Mouse (Mus musculus): Measurements from ENCODE around the gene Arfrp1. TPM values are rescaled to one million over a fixed set of nuclear protein-coding genes. Genes with fewer than 3 reads are reported as not detected.

The Arfrp1 gene
- polyA plus RNA-seq, 1 experiment from 2014 or later, result 83.6 TPM

GRCm38 (mm10) chr2:181390136-181390870 is 25.1 kb upstream of the Arfrp1 start:
- peaks cover 38% of the 10 kb centered on the region for H3K36me3 ChIP-seq (replicated peaks)

GRCm38 (mm10) chr2:181386663-181387210 is 21.5 kb upstream of the Arfrp1 start:
- WGBS, result 85% methylated on average over 3 of the region's 4 CpGs
- no peak for ATAC-seq (ENCODE audit: low FRiP score)
- no peaks in the 10 kb centered on the region for H3K27me3 ChIP-seq
- no peaks in the 10 kb centered on the region for H3K4me1 ChIP-seq
- H3K36me3 ChIP-seq (replicated peaks), result peaks cover 63% of the 10 kb centered on the region
- H3K4me3 ChIP-seq (replicated peaks), result no peak overlapping the region
- no peaks in the 10 kb centered on the region for H3K9me3 ChIP-seq
- no peak overlapping the region for H3K9ac ChIP-seq
- no peak overlapping the region for H3K4me2 ChIP-seq
- no peak overlapping the region for H3K27ac ChIP-seq

More at GRCm38 (mm10) chr2:181390136-181390870, 25.1 kb upstream of the Arfrp1 start:
- Histone ChIP-seq H3K4me1 (no peaks in the 10 kb centered on the region), H3K4me2 (no peak overlapping the region), H3K9me3 (no peaks in the 10 kb centered on the region), H3K27ac (no peak overlapping the region), H3K9ac (no peak overlapping the region), H3K4me3 (replicated peaks) (no peak overlapping the region), H3K27me3 (no peaks in the 10 kb centered on the region)
- ATAC-seq (ENCODE audit: low FRiP score), result no peak
- WGBS, result 84% methylated on average over 4 of the region's 4 CpGs

GRCm38 (mm10) chr2:181385885-181386284 is 20.7 kb upstream of the Arfrp1 start:
- Histone ChIP-seq H3K4me3 (replicated peaks) (no peak overlapping the region), H3K4me2 (no peak overlapping the region), H3K36me3 (replicated peaks) (peaks cover 66% of the 10 kb centered on the region), H3K9ac (no peak overlapping the region), H3K9me3 (no peaks in the 10 kb centered on the region), H3K4me1 (no peaks in the 10 kb centered on the region), H3K27me3 (no peaks in the 10 kb centered on the region), H3K27ac (no peak overlapping the region)
- 94% methylated on average over 3 of the region's 3 CpGs for WGBS
- ATAC-seq (ENCODE audit: low FRiP score), result no peak

- Histone ChIP-seq H3K4me3 (replicated peaks) (no peak overlapping the region), H3K36me3 (replicated peaks) (peaks cover 72% of the 10 kb centered on the region), H3K27me3 (no peaks in the 10 kb centered on the region), H3K27ac (no peak overlapping the region), H3K4me1 (no peaks in the 10 kb centered on the region), H3K4me2 (no peak overlapping the region), H3K9me3 (no peaks in the 10 kb centered on the region), H3K9ac (no peak overlapping the region)
- 83% methylated on average over 4 of the region's 4 CpGs for WGBS
- no peak for ATAC-seq (ENCODE audit: low FRiP score)
Observed at GRCm38 (mm10) chr2:181384919-181385391, 19.8 kb upstream of the Arfrp1 start.

- ATAC-seq (ENCODE audit: low FRiP score), result no peak
- Histone ChIP-seq H3K9ac (no peak overlapping the region), H3K4me2 (no peak overlapping the region), H3K27ac (no peak overlapping the region), H3K9me3 (no peaks in the 10 kb centered on the region), H3K27me3 (no peaks in the 10 kb centered on the region), H3K36me3 (replicated peaks) (peaks cover 77% of the 10 kb centered on the region), H3K4me3 (replicated peaks) (no peak overlapping the region), H3K4me1 (no peaks in the 10 kb centered on the region)
- 95% methylated on average over 7 of the region's 7 CpGs for WGBS
Observed at GRCm38 (mm10) chr2:181384463-181384862, 19.3 kb upstream of the Arfrp1 start.

DNA sequence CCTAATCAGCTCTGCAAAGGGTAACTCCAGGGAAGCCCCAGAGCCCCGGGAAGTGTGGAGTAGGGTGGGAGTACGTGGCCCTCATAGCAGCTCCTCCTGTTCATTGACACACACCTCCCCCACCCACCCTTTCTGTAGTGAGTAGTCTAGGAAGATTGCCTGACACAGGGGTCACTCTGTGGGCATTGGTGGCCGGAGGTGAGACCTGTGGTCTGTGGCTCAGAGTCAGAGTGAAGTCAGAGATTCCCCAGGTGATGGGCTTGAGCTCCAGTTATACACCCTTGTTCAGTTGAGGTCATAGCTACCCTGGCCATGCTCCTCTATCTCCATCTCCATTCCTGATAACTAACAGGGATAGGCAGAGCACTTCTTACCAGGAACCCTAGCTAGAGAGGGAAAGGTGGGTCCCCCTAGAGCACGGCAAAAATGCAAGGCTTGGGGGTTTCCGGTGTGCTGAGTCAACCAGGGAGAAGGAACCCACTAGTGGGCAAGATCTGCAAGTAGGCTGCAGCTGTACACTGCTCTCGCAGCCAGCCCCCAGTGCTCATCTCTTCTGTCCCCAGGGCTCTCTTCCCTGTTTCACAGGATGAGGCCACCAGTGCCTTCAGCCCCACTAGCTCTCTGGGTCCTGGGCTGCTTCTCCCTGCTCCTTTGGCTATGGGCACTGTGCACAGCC is 16.6 kb upstream of the Arfrp1 start:
- Histone ChIP-seq H3K4me2 (no peak overlapping the region), H3K36me3 (replicated peaks) (peaks cover 87% of the 10 kb centered on the region)
- no peak for ATAC-seq (ENCODE audit: low FRiP score)

DNA sequence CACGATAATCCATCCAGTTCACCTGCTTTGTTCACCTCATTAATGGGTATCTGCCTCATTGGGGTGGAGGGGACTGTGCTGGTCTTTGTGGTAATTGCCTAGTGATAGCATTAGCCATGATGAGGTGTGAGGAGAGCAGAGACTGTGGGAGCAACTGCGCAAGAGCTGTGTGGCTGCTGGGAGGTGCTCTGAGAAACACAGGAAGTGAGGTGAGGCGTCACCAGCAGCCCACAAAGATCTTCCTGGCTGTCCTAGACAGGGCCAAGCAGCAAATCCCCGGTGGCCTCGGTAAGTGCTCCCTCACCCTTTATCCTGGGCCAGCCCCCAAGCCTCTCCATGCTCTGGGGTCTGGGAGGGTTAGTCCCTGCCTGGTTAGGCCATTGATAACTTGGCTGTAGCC is 15.9 kb upstream of the Arfrp1 start:
- Histone ChIP-seq H3K27me3 (no peaks in the 10 kb centered on the region), H3K9ac (no peak overlapping the region), H3K27ac (no peak overlapping the region), H3K4me2 (no peak overlapping the region), H3K4me1 (no peaks in the 10 kb centered on the region), H3K36me3 (replicated peaks) (peaks cover 80% of the 10 kb centered on the region), H3K4me3 (replicated peaks) (no peak overlapping the region), H3K9me3 (no peaks in the 10 kb centered on the region)
- WGBS, result 96% methylated on average over 5 of the region's 5 CpGs
- no peak for ATAC-seq (ENCODE audit: low FRiP score)

More for the DNA sequence above, 16.6 kb upstream of the Arfrp1 start:
- Histone ChIP-seq H3K27me3 (no peaks in the 10 kb centered on the region), H3K9ac (no peak overlapping the region), H3K27ac (no peak overlapping the region), H3K9me3 (no peaks in the 10 kb centered on the region), H3K4me3 (replicated peaks) (no peak overlapping the region), H3K4me1 (no peaks in the 10 kb centered on the region)
- 92% methylated on average over 6 of the region's 6 CpGs for WGBS

DNA sequence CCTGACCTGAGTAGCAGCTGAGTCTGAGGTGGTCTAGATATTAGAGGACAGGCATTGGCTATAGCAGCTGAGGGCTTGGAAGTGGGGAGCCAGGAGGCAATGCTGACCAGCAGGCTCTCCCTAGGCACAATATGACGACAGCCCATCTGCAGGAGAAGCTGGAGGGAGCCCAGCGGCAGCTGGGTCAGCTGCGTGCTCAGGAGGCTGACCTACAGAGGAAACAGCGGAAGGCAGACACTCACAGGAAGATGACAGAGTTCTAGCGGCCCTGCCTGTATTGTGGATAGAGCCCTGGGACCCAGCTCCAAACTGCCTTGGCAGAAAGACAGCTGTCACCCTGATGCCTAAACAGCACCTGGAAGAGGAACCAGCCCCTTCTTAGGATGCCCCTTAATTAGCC is 15.0 kb upstream of the Arfrp1 start:
- 90% methylated on average over 5 of the region's 5 CpGs for WGBS
- Histone ChIP-seq H3K4me1 (no peaks in the 10 kb centered on the region), H3K4me3 (replicated peaks) (no peak overlapping the region), H3K4me2 (no peak overlapping the region), H3K27ac (no peak overlapping the region), H3K9ac (no peak overlapping the region), H3K9me3 (no peaks in the 10 kb centered on the region), H3K27me3 (no peaks in the 10 kb centered on the region), H3K36me3 (replicated peaks) (peaks cover 75% of the 10 kb centered on the region)
- ATAC-seq (ENCODE audit: low FRiP score), result no peak

DNA sequence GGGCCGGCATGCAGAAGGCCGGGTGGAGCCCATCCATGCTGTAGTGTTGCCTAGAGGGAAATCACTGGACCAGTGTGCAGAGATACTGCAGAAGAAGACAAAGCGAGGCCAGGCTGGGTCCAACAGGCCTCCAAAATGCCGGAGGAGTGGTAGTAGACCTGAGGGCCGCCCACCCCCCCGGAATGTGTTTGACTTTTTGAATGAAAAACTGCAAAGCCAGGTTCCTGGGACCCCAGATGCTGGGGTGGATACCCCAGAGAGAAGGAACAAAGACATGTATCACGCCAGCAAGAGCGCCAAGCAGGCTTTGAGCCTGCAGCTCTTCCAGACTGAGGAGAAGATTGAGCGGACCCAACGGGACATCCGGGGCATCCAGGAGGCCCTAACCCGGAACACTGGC is 14.6 kb upstream of the Arfrp1 start, which contains the start of gene Lime1:
Lime1 (plus strand) TSS at position 301 of the 400 bp plus-strand sequence.
- Histone ChIP-seq H3K36me3 (replicated peaks) (peaks cover 70% of the 10 kb centered on the region), H3K4me3 (replicated peaks) (no peak within 1 kb of the TSS), H3K9me3 (no peaks in the 10 kb centered on the region), H3K9ac (no peak within 1 kb of the TSS), H3K27ac (no peak within 1 kb of the TSS), H3K27me3 (no peaks in the 10 kb centered on the region), H3K4me1 (no peaks in the 10 kb centered on the region), H3K4me2 (no peak within 1 kb of the TSS)
- no peak for ATAC-seq (ENCODE audit: low FRiP score)
- WGBS, result 91% methylated on average over 12 of the region's 12 CpGs

- Histone ChIP-seq H3K27ac (no peak overlapping the region), H3K9ac (no peak overlapping the region), H3K36me3 (replicated peaks) (peaks cover 59% of the 10 kb centered on the region), H3K9me3 (no peaks in the 10 kb centered on the region), H3K4me2 (no peak overlapping the region), H3K4me1 (no peaks in the 10 kb centered on the region), H3K27me3 (no peaks in the 10 kb centered on the region), H3K4me3 (replicated peaks) (no peak overlapping the region)
- 92% methylated on average over 5 of the region's 5 CpGs for WGBS
- no peak for ATAC-seq (ENCODE audit: low FRiP score)
Observed at GRCm38 (mm10) chr2:181378701-181379100, 13.5 kb upstream of the Arfrp1 start.

DNA sequence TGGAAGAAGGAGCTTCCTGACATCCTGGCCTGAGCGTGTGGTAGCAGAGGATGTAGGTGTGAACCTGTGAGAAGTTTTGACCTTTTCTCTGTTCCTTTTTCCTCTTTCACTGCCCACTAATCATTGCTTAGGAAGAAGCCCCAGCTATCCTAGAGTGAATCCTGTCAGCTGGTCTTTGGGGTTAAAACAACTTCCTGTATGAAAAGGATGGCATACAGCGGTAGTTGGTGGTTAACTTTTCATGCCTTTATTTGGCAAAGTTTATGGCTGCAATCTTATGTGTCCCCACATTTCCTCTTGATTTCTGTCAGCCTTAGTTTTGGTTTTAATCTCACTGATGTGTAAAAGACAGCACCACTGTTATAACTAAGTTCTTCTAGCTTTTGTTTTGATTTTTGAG is 12.0 kb upstream of the Arfrp1 start:
- WGBS, result 85% methylated on average over 2 of the region's 2 CpGs

GRCm38 (mm10) chr2:181375787-181376186 is 10.6 kb upstream of the Arfrp1 start:
- Histone ChIP-seq H3K9ac (no peak overlapping the region), H3K4me1 (no peaks in the 10 kb centered on the region), H3K4me2 (no peak overlapping the region), H3K36me3 (replicated peaks) (peaks cover 37% of the 10 kb centered on the region), H3K27me3 (no peaks in the 10 kb centered on the region), H3K4me3 (replicated peaks) (no peak overlapping the region), H3K27ac (no peak overlapping the region), H3K9me3 (no peaks in the 10 kb centered on the region)
- WGBS, result 89% methylated on average over 2 of the region's 2 CpGs
- no peak for ATAC-seq (ENCODE audit: low FRiP score)

More for the DNA sequence above, 12.0 kb upstream of the Arfrp1 start:
- Histone ChIP-seq H3K36me3 (replicated peaks) (peaks cover 44% of the 10 kb centered on the region), H3K27me3 (no peaks in the 10 kb centered on the region), H3K4me3 (replicated peaks) (no peak overlapping the region), H3K4me1 (no peaks in the 10 kb centered on the region), H3K27ac (no peak overlapping the region), H3K9ac (no peak overlapping the region), H3K4me2 (no peak overlapping the region), H3K9me3 (no peaks in the 10 kb centered on the region)
- ATAC-seq (ENCODE audit: low FRiP score), result no peak
